Comparison of ENCODE assay signal across 31 mouse cellular contexts in genomic region chr2:79660417-79661185, GRCm38 (mm10). TPM values are rescaled to one million over a fixed set of nuclear protein-coding genes. Genes with fewer than 3 reads are reported as not detected.
DNase-seq lines count a peak whose midpoint lies in the region; ATAC-seq and TF ChIP-seq lines count a peak whose summit lies in the region.
"Had no signal": no experiment of that assay in that cellular context is flagged by ENCODE, and none has a peak within 500 bp of the region (broad histone marks: within the 10 kb centered on the region; RNA-seq: fewer than 3 reads in every experiment).

No protein-coding gene starts in this region.

- H3K9ac ChIP-seq in forebrain, embryonic 11.5 days (ENCODE audit: low read length): no peak overlapping the region
- H3K9ac ChIP-seq in forebrain, embryonic 12.5 days: no peak overlapping the region
- H3K9ac ChIP-seq in kidney, postnatal 0 days (ENCODE audit: low read depth, low read length): no peak overlapping the region
- H3K9ac ChIP-seq: heart, embryonic 15.5 days; hindbrain, embryonic 12.5 days; intestine, embryonic 15.5 days; limb, embryonic 15.5 days; liver, embryonic 13.5 days; midbrain, embryonic 13.5 days had no signal

- 0 out of 2 replicates have a peak, but pooled peaks cover 2% of the 10 kb centered on the region for H3K4me1 ChIP-seq in forebrain, embryonic 11.5 days (replicated peaks; ENCODE audit: control insufficient read depth, insufficient read depth, low read length)
- peaks cover 6% of the 10 kb centered on the region; the same call in 1 of the 2 replicates for H3K4me1 ChIP-seq in forebrain, embryonic 12.5 days
- H3K4me1 ChIP-seq in kidney, postnatal 0 days (replicated peaks; ENCODE audit: insufficient read depth, low read length): peaks cover 3% of the 10 kb centered on the region; the same call in 1 of the 2 replicates
- H3K4me1 ChIP-seq: heart, embryonic 10.5 days; heart, embryonic 15.5 days; hindbrain, embryonic 12.5 days; intestine, embryonic 15.5 days; limb, embryonic 10.5 days; liver, embryonic 13.5 days had no signal

- H3K27ac ChIP-seq in forebrain, embryonic 11.5 days (ENCODE audit: low read depth, low read length): no peak overlapping the region
- no peak overlapping the region for H3K27ac ChIP-seq in forebrain, embryonic 12.5 days
- H3K27ac ChIP-seq in kidney, postnatal 0 days: peak overlapping the region; percentile 25; the same call in 1 of the 2 replicates
- H3K27ac ChIP-seq: heart, embryonic 10.5 days; heart, embryonic 15.5 days; hindbrain, embryonic 12.5 days; hindbrain, postnatal 0 days; intestine, embryonic 15.5 days; limb, embryonic 10.5 days; limb, embryonic 15.5 days; liver, embryonic 13.5 days; midbrain, embryonic 13.5 days had no signal

- 0 out of 2 replicates have a peak, but pooled peaks have one; percentile 26 for ATAC-seq in forebrain, embryonic 11.5 days (replicated peaks; ENCODE audit: low FRiP score)
- ATAC-seq in forebrain, embryonic 12.5 days (ENCODE audit: low FRiP score): no peak
- peak; percentile 93 for ATAC-seq in kidney, postnatal 0 days (replicated peaks; ENCODE audit: low FRiP score, low read depth)
- ATAC-seq: hindbrain, postnatal 0 days; intestine, embryonic 15.5 days; lung, postnatal 0 days; midbrain, embryonic 13.5 days had no signal

- TF ChIP-seq CTCF in kidney, postnatal 0 days (IDR thresholded peaks at IDR 0.05; ENCODE audit: low read depth): no peak

- 74% methylated on average over 12 of the region's 12 CpGs for WGBS in forebrain, embryonic 11.5 days
- WGBS in forebrain, embryonic 12.5 days: 79% methylated on average over 12 of the region's 12 CpGs
- WGBS in kidney, postnatal 0 days: 69% methylated on average over 12 of the region's 12 CpGs

- H3K9me3 ChIP-seq in forebrain, embryonic 11.5 days (ENCODE audit: control insufficient read depth, low read length): no peaks in the 10 kb centered on the region
- no peaks in the 10 kb centered on the region for H3K9me3 ChIP-seq in forebrain, embryonic 12.5 days
- H3K9me3 ChIP-seq in kidney, postnatal 0 days (replicated peaks; ENCODE audit: low read length): no peaks in the 10 kb centered on the region
- H3K9me3 ChIP-seq: G1E; heart, embryonic 10.5 days; heart, embryonic 15.5 days; hindbrain, embryonic 12.5 days; intestine, embryonic 15.5 days; limb, embryonic 10.5 days; limb, embryonic 15.5 days; liver, embryonic 13.5 days; megakaryocyte, embryonic 14.5 days; midbrain, embryonic 13.5 days had no signal

- H3K27me3 ChIP-seq in forebrain, embryonic 11.5 days (ENCODE audit: control insufficient read depth, insufficient read depth, low read length): no peaks in the 10 kb centered on the region
- H3K27me3 ChIP-seq in forebrain, embryonic 12.5 days: no peaks in the 10 kb centered on the region
- H3K27me3 ChIP-seq in kidney, postnatal 0 days (ENCODE audit: insufficient read depth, low read length): no peaks in the 10 kb centered on the region
- H3K27me3 ChIP-seq: heart, embryonic 15.5 days; hindbrain, embryonic 12.5 days; intestine, embryonic 15.5 days; limb, embryonic 15.5 days; liver, embryonic 13.5 days; megakaryocyte, embryonic 14.5 days; midbrain, embryonic 13.5 days had no signal

- no peak for DNase-seq in forebrain, embryonic 11.5 days (ENCODE audit: low spot score)
- peak; percentile 79 to 87 for DNase-seq in kidney, adult 8-10 months
- DNase-seq in kidney, postnatal 0 days (ENCODE audit: low spot score): no peak
- DNase-seq in kidney, postnatal 4 days: peak; percentile 51 to 72
- no peak for DNase-seq in thymus, postnatal 0 days (ENCODE audit: low spot score)
- DNase-seq in adrenal gland, postnatal 4 days (ENCODE audit: low spot score in 2 of 2): no peak
- DNase-seq: adrenal gland, postnatal 10 days; cerebellum, adult 11-12 months; cerebellum, adult 9-11 months; embryo, embryonic 11 days; gastrocnemius, postnatal 14 days; liver, embryonic 13.5 days; lung, adult 18-20 months; lung, postnatal 4 days; right cerebral cortex, postnatal 25 days; thymus, postnatal 25 days had no signal

- H3K4me3 ChIP-seq in forebrain, embryonic 11.5 days (ENCODE audit: low read depth, low read length): no peak overlapping the region
- no peak overlapping the region for H3K4me3 ChIP-seq in forebrain, embryonic 12.5 days (replicated peaks)
- no peak overlapping the region for H3K4me3 ChIP-seq in kidney, postnatal 0 days (replicated peaks; ENCODE audit: low read depth, low read length)
- H3K4me3 ChIP-seq: heart, embryonic 10.5 days; heart, embryonic 15.5 days; hindbrain, embryonic 12.5 days; intestine, embryonic 15.5 days; limb, embryonic 10.5 days; limb, embryonic 15.5 days; liver, embryonic 13.5 days; megakaryocyte, embryonic 14.5 days; midbrain, embryonic 13.5 days had no signal

- H3K36me3 ChIP-seq in forebrain, embryonic 11.5 days (ENCODE audit: control insufficient read depth, insufficient read depth, low read length): no peaks in the 10 kb centered on the region
- peaks cover 17% of the 10 kb centered on the region for H3K36me3 ChIP-seq in forebrain, embryonic 12.5 days (replicated peaks)
- H3K36me3 ChIP-seq in kidney, postnatal 0 days (ENCODE audit: insufficient read depth, low read length): peaks cover 52% of the 10 kb centered on the region

- no peak overlapping the region for H3K4me2 ChIP-seq in forebrain, embryonic 11.5 days (ENCODE audit: low read depth, low read length, severe bottlenecking)
- no peak overlapping the region for H3K4me2 ChIP-seq in forebrain, embryonic 12.5 days
- no peak overlapping the region for H3K4me2 ChIP-seq in kidney, postnatal 0 days (ENCODE audit: low read length)
- H3K4me2 ChIP-seq: heart, embryonic 15.5 days; hindbrain, embryonic 12.5 days; intestine, embryonic 15.5 days; limb, embryonic 15.5 days; liver, embryonic 13.5 days; midbrain, embryonic 13.5 days had no signal

RNA-seq across cellular contexts. Expression of gene Itprid2, which starts 25.4 kb away (rescaled TPM):
- polyA plus RNA-seq in forebrain, embryonic 11.5 days (2014; fragmentation: Nextera tagmentation; extraction: Ambion mirVana): 5.0 and 5.7 TPM in 2 replicates
- polyA plus RNA-seq in forebrain, embryonic 12.5 days (2016; fragmentation: Nextera tagmentation; extraction: Ambion mirVana): 4.6 and 4.9 TPM in 2 replicates
- 22.7 and 24.4 TPM in 2 replicates for polyA plus RNA-seq in kidney, postnatal 0 days (2015; fragmentation: Nextera tagmentation; extraction: Ambion mirVana)
- 4.7 and 4.9 TPM in 2 replicates for polyA plus RNA-seq in thymus, postnatal 0 days (2015; fragmentation: Nextera tagmentation; extraction: Ambion mirVana)
- total RNA-seq in adrenal gland, postnatal 4 days (2021): 10 to 100 TPM; 40.8 to 57.8 TPM

RNA-seq across cellular contexts. Expression of gene Ppp1r1c, which starts 47.0 kb away (rescaled TPM):
- 0.09 TPM in 1 of 2 replicates, not detected in the other for polyA plus RNA-seq in forebrain, embryonic 11.5 days (2014; fragmentation: Nextera tagmentation; extraction: Ambion mirVana)
- 0.45 TPM in 1 of 2 replicates, not detected in the other for polyA plus RNA-seq in forebrain, embryonic 12.5 days (2016; fragmentation: Nextera tagmentation; extraction: Ambion mirVana)
- 0.14 and 0.16 TPM in 2 replicates for polyA plus RNA-seq in kidney, postnatal 0 days (2015; fragmentation: Nextera tagmentation; extraction: Ambion mirVana)
- 0.22 TPM in 1 of 2 replicates, not detected in the other for polyA plus RNA-seq in thymus, postnatal 0 days (2015; fragmentation: Nextera tagmentation; extraction: Ambion mirVana)
- under 1 TPM in 1 of 2 experiments, not detected in 1; 0.11 TPM for total RNA-seq in adrenal gland, postnatal 4 days (2021)
- total RNA-seq: adrenal gland, postnatal 10 days; gastrocnemius, postnatal 14 days; granulocyte monocyte progenitor cell, adult 5-6 weeks; monocyte, adult 5-6 weeks had no signal
- polyA plus RNA-seq: G1E; heart, embryonic 10.5 days; intestine, embryonic 15.5 days; limb, embryonic 10.5 days; liver, embryonic 13.5 days; lung, postnatal 0 days; stomach, embryonic 16.5 days had no signal

Comparison
In these comparisons a context has a peak if more than half of its experiments do, and no peak if none do; other contexts are left out.
1. DNase-seq: peak in kidney, adult 8-10 months (2 of 2) and kidney, postnatal 4 days (2 of 2); none in forebrain, embryonic 11.5 days (single experiment), kidney, postnatal 0 days (single experiment), thymus, postnatal 0 days (single experiment) and adrenal gland, postnatal 4 days (0 of 2).